Mouse (Mus musculus) midbrain, embryonic 10.5 days (tissue): ENCODE data around the gene Capn9. TPM values are rescaled to one million over a fixed set of nuclear protein-coding genes. Genes with fewer than 3 reads are reported as not detected.

Experiments
- DNase-seq: peaks from one replicate; pipeline ENCODE4 v3.0.0-alpha.2; 2017; ENCODE audit warnings: low spot score
- H3K27ac ChIP-seq: fragments of 300-500 bp; sonication (generic); replicated peaks from 2 replicates; pipeline ENCODE4 v1.5.1; 2016; ENCODE audit warnings: mild to moderate bottlenecking
- H3K27me3 ChIP-seq: fragments of 300-500 bp; sonication (generic); 2 replicates; pipeline ENCODE4 v1.6.1; 2016; ENCODE audit warnings: low read depth, mild to moderate bottlenecking; ENCODE audit not compliant: poor library complexity, severe bottlenecking
- H3K36me3 ChIP-seq: fragments of 300-500 bp; sonication (generic); 2 replicates; pipeline ENCODE4 v1.6.1; 2016; ENCODE audit warnings: mild to moderate bottlenecking, moderate library complexity
- H3K4me1 ChIP-seq: fragments of 300-500 bp; sonication (generic); 2 replicates; pipeline ENCODE4 v1.6.1; 2016
- H3K4me3 ChIP-seq: fragments of 300-500 bp; sonication (generic); 2 replicates; pipeline ENCODE4 v1.5.1; 2016; ENCODE audit warnings: mild to moderate bottlenecking, moderate library complexity
- H3K9me3 ChIP-seq: fragments of 300-500 bp; sonication (generic); replicated peaks from 2 replicates; pipeline ENCODE4 v1.6.1; 2016; ENCODE audit warnings: mild to moderate bottlenecking
- WGBS: fragments of 180-500 bp; shearing (Covaris S2); methylation state at CpG from one replicate; pipeline ENCODE4 v1.1.7; 2016; 5-methylcytosine and 5-hydroxymethylcytosine counted together
- polyA plus RNA-seq: library from polyadenylated mRNA; unstranded; fragments of >200 nt; fragmentation: Nextera tagmentation; extraction: Ambion mirVana; gene quantifications from 2 replicates; pipeline ENCODE4 v1.2.1, GENCODE M21; 2016

Capn9 gene
- polyA plus RNA-seq, 1 experiment from 2014 or later = not detected

DNA sequence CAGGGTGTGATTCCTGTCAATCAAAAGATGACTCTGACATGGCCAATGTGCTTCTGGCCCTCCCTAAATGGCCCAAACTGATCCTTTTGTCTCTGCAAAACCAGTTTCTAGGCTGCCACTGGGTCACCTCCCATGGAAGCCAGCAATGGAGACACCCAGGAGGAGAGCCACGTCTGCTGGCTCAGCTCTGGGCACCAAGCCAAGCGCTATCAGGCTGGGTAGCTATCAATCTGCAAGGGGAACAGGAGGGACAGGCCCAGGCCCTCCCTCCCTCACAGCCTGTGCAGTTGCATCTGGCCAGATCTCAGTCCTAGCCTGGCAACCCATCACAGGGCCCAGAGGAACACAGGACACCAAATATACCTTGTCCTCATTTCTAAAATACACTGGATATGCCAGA, 82.5 kb downstream of the Capn9 start:
- no peak overlapping the region for H3K27ac ChIP-seq
- H3K4me3 ChIP-seq = no peak overlapping the region
- no peaks in the 10 kb centered on the region for H3K9me3 ChIP-seq
- WGBS = 80% methylated on average over 2 of the region's 2 CpGs
- no peak for DNase-seq
- peaks cover 16% of the 10 kb centered on the region; the same call in 1 of the 2 replicates for H3K36me3 ChIP-seq
- H3K27me3 ChIP-seq = no peaks in the 10 kb centered on the region
- peaks cover 54% of the 10 kb centered on the region for H3K4me1 ChIP-seq

DNA sequence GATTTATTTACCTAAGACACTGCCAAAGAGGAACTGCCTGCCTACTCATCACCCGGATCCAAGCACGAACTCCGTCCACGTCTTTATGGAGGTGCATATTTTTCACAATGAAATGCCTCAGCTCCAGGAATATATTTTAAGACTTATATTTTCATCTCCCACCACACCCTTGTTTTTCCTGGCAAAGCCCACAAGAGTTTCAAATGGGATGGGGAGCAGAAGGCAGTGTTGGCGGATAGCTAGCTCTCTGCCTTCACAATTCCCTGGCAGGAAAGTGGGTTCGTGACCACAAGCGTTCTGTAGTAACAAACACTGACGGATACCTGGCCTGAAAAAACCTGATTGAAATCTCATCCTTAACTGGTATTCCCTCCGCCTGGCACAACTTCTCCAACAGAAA, 85.9 kb downstream of the Capn9 start:
- DNase-seq = no peak
- Histone ChIP-seq H3K36me3 (0 out of 2 replicates have a peak, but pooled peaks cover 3% of the 10 kb centered on the region), H3K4me1 (peaks cover 43% of the 10 kb centered on the region), H3K4me3 (peak overlapping the region; percentile 92), H3K27me3 (no peaks in the 10 kb centered on the region), H3K27ac (peak overlapping the region; percentile 89; the same call in 1 of the 2 replicates), H3K9me3 (no peaks in the 10 kb centered on the region)
- WGBS = 64% methylated on average over 9 of the region's 9 CpGs

DNA sequence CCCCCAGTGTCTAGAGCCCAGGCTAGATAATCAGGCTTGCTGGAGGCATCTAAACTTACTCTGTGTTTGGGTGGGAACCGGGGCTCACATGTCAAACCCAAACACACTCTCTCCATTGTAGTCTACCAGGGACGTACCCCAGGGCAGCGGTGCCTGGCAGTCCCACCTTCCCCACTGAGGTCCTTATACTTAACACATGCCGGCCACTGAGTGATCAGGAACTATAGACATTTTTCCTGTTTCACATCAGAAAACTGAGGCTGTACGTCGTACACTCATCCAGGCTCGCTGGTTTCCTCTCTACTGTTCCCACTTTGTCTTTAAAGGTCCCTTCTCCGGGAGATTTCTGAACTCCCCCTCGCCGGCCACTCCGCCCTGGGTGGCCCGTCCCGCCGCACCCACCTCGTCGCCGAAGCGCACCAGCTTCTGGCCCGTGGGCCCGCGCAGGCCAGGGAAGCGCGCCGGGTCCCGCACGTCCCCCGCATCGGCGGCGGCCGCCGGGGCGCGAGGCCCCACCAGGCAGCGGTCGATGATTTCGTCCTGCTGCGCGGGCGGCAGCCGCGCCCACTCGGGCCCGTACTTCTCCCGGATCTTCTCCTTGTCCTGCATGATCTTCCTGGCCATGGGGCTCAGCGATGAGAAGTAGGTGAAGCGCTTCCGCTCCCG, 86.7 kb downstream of the Capn9 start:
- no peaks in the 10 kb centered on the region for H3K9me3 ChIP-seq
- H3K36me3 ChIP-seq = 0 out of 2 replicates have a peak, but pooled peaks cover 2% of the 10 kb centered on the region
- no peak for DNase-seq
- H3K27ac ChIP-seq = peak overlapping the region; percentile 89
- H3K4me3 ChIP-seq = peak overlapping the region; percentile 92
- H3K27me3 ChIP-seq = no peaks in the 10 kb centered on the region
- 1% methylated on average over 49 of the region's 49 CpGs for WGBS
- peaks cover 43% of the 10 kb centered on the region for H3K4me1 ChIP-seq

DNA sequence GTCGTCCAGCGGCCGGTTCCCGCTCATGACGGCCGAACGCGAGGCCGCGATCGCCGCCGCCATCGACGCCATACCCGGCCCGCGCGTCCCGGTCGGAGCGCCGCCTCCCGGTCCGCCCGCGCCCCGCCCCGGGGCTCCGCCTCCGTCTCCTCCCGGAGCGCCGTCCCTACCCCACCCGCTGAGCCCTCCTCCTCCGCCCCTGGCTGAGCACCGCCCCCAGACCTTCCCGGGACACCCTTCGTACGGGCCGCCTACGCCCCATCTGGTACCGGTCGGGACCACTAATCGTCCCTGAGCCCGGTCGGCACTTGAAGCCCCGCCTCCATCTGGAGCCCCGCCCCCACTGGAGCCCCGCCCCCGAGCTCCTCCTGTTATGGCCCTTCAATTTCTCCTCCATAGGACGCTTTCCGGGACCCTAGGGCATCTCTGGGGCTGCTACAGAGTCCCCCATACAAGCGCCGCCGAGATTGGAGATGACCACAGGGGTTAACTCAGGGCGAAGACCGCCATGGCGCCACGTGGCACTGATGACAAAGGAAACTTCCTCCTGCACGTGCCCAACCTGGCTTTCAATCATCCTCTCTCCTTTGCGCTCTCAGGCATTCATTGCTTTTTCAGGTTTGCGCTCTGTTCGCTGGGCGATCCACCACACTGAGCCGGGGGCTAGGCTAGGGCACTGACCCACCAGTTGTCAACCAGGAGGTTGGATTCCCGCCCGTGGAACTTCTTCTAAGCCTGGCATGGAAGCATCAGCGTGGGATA, 87.4 kb downstream of the Capn9 start, which contains the start of gene 2310022B05Rik:
2310022B05Rik (minus strand) TSS at position 258 of the 762 bp plus-strand sequence.
- Histone ChIP-seq H3K27ac (peak within 1 kb of the TSS; percentile 89), H3K9me3 (no peaks in the 10 kb centered on the region), H3K4me1 (peaks cover 43% of the 10 kb centered on the region), H3K4me3 (peak within 1 kb of the TSS; percentile 92), H3K27me3 (no peaks in the 10 kb centered on the region), H3K36me3 (no peaks in the 10 kb centered on the region)
- WGBS = 1% methylated on average over 66 of the region's 69 CpGs
- DNase-seq = peak; percentile 89

DNA sequence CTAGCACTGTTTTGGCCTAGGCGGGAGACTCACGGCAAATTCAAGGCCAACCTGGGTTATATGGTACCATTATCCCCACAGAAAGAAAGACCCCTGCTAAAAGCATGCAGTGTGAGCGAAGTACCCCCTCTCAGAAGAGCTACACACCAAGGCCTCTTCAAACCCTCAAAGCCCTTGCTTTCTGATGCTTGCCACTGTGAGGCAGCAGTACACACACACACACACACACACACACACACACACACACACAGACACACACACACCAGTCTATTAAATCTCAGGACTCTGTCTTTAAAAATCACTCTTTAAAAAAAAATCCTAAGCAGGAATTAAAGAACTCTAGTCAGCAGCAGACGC, 87.9 kb downstream of the Capn9 start:
- Histone ChIP-seq H3K4me3 (peak overlapping the region; percentile 92), H3K9me3 (no peaks in the 10 kb centered on the region), H3K27ac (peak overlapping the region; percentile 89), H3K27me3 (no peaks in the 10 kb centered on the region), H3K36me3 (no peaks in the 10 kb centered on the region), H3K4me1 (peaks cover 43% of the 10 kb centered on the region)
- DNase-seq = no peak
- 56% methylated on average over 4 of the region's 4 CpGs for WGBS

DNA sequence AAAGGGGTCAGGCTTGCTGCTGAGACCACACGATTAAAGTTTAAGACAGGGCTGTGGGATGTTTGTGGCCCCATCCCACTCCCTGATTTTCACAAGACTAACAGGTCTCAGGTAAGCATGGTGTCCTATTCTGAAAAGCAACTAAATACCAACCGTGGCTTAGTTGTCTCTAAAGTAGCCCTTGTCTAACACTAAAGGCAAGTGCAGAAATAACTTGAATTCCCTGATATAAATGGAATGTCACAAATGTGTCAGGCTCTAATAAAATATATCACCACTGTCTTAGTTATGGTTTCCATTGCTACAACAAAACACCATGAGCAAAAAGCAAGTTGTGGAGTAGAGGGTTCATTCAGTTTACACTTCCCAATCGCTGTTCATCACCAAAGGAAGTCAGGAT, 88.5 kb downstream of the Capn9 start:
- Histone ChIP-seq H3K4me1 (peaks cover 41% of the 10 kb centered on the region), H3K27ac (no peak overlapping the region)
- 90% methylated on average over 3 of the region's 3 CpGs for WGBS

More for the DNA sequence above, 88.5 kb downstream of the Capn9 start:
- DNase-seq = no peak
- no peaks in the 10 kb centered on the region for H3K27me3 ChIP-seq
- H3K9me3 ChIP-seq = no peaks in the 10 kb centered on the region
- no peak overlapping the region for H3K4me3 ChIP-seq
- no peaks in the 10 kb centered on the region for H3K36me3 ChIP-seq

Other genes with a start within 250 kb of the Capn9 start
- 2.1 and 2.3 TPM in 2 replicates for gene Pgbd5, start 136.5 kb upstream of the Capn9 start, polyA plus RNA-seq
- gene Cog2, start 55.3 kb upstream of the Capn9 start, polyA plus RNA-seq = 45.6 and 46.5 TPM in 2 replicates
- gene Agt, start 6.4 kb upstream of the Capn9 start, polyA plus RNA-seq = not detected in 2 replicates
- gene 2310022B05Rik, start 87.3 kb downstream of the Capn9 start, polyA plus RNA-seq = 17.5 and 17.7 TPM in 2 replicates
- 53.3 and 56.0 TPM in 2 replicates for gene Ttc13, start 145.9 kb downstream of the Capn9 start, polyA plus RNA-seq
- gene Arv1, start 146.0 kb downstream of the Capn9 start, polyA plus RNA-seq = 35.4 and 36.5 TPM in 2 replicates
- gene Fam89a, start 175.7 kb downstream of the Capn9 start, polyA plus RNA-seq = 1.7 and 2.0 TPM in 2 replicates
- gene Trim67, start 217.0 kb downstream of the Capn9 start, polyA plus RNA-seq = 0.46 and 1.4 TPM in 2 replicates